Mouse (Mus musculus) midbrain, embryonic 10.5 days (tissue): Measurements from ENCODE around the gene Zbtb16. TPM values are rescaled to one million over a fixed set of nuclear protein-coding genes. Genes with fewer than 3 reads are reported as not detected.

ENCODE experiments used
- DNase-seq: peaks from one replicate; pipeline ENCODE4 v3.0.0-alpha.2; 2017; ENCODE audit warnings: low spot score
- H3K27ac ChIP-seq: fragments of 300-500 bp; sonication (generic); replicated peaks from 2 replicates; pipeline ENCODE4 v1.5.1; 2016; ENCODE audit warnings: mild to moderate bottlenecking
- H3K27me3 ChIP-seq: fragments of 300-500 bp; sonication (generic); 2 replicates; pipeline ENCODE4 v1.6.1; 2016; ENCODE audit warnings: low read depth, mild to moderate bottlenecking; ENCODE audit not compliant: poor library complexity, severe bottlenecking
- H3K36me3 ChIP-seq: fragments of 300-500 bp; sonication (generic); 2 replicates; pipeline ENCODE4 v1.6.1; 2016; ENCODE audit warnings: mild to moderate bottlenecking, moderate library complexity
- H3K4me1 ChIP-seq: fragments of 300-500 bp; sonication (generic); 2 replicates; pipeline ENCODE4 v1.6.1; 2016
- H3K4me3 ChIP-seq: fragments of 300-500 bp; sonication (generic); 2 replicates; pipeline ENCODE4 v1.5.1; 2016; ENCODE audit warnings: mild to moderate bottlenecking, moderate library complexity
- H3K9me3 ChIP-seq: fragments of 300-500 bp; sonication (generic); replicated peaks from 2 replicates; pipeline ENCODE4 v1.6.1; 2016; ENCODE audit warnings: mild to moderate bottlenecking
- WGBS: fragments of 180-500 bp; shearing (Covaris S2); methylation state at CpG from one replicate; pipeline ENCODE4 v1.1.7; 2016; 5-methylcytosine and 5-hydroxymethylcytosine counted together
- polyA plus RNA-seq: library from polyadenylated mRNA; unstranded; fragments of >200 nt; fragmentation: Nextera tagmentation; extraction: Ambion mirVana; gene quantifications from 2 replicates; pipeline ENCODE4 v1.2.1, GENCODE M21; 2016

Zbtb16 gene
- polyA plus RNA-seq, 1 experiment from 2014 or later = 48.1 TPM

- WGBS = 93% methylated on average over 13 of the region's 13 CpGs
- no peaks in the 10 kb centered on the region; the same call in 1 of the 2 replicates for H3K27me3 ChIP-seq
- H3K36me3 ChIP-seq = peaks cover 35% of the 10 kb centered on the region
- H3K9me3 ChIP-seq = no peaks in the 10 kb centered on the region
- no peak overlapping the region for H3K4me3 ChIP-seq
- H3K27ac ChIP-seq = peak overlapping the region; percentile 64
- peaks cover 59% of the 10 kb centered on the region for H3K4me1 ChIP-seq
- no peak for DNase-seq
These were observed 165.9 kb downstream of the Zbtb16 start for GRCm38 (mm10) chr9:48670156-48670555.

GRCm38 (mm10) chr9:48669672-48670071, 166.3 kb downstream of the Zbtb16 start:
- no peak for DNase-seq
- H3K4me3 ChIP-seq = no peak overlapping the region
- H3K4me1 ChIP-seq = peaks cover 59% of the 10 kb centered on the region
- no peaks in the 10 kb centered on the region; the same call in 1 of the 2 replicates for H3K27me3 ChIP-seq
- 85% methylated on average over 10 of the region's 10 CpGs for WGBS
- H3K36me3 ChIP-seq = peaks cover 40% of the 10 kb centered on the region
- H3K9me3 ChIP-seq = no peaks in the 10 kb centered on the region
- peak overlapping the region; percentile 64 for H3K27ac ChIP-seq

- Histone ChIP-seq H3K27ac (peak overlapping the region; percentile 29; the same call in 1 of the 2 replicates), H3K27me3 (no peaks in the 10 kb centered on the region), H3K9me3 (no peaks in the 10 kb centered on the region), H3K4me3 (no peak overlapping the region), H3K4me1 (peaks cover 66% of the 10 kb centered on the region), H3K36me3 (peaks cover 51% of the 10 kb centered on the region)
- DNase-seq = no peak
- WGBS = 96% methylated on average over 3 of the region's 3 CpGs
These were observed 169.3 kb downstream of the Zbtb16 start for GRCm38 (mm10) chr9:48666702-48667101.

GRCm38 (mm10) chr9:48663052-48663433, 173.0 kb downstream of the Zbtb16 start:
- Histone ChIP-seq H3K27ac (peak overlapping the region; percentile 82), H3K9me3 (peaks cover 10% of the 10 kb centered on the region), H3K4me3 (no peak overlapping the region), H3K27me3 (no peaks in the 10 kb centered on the region), H3K4me1 (peaks cover 50% of the 10 kb centered on the region), H3K36me3 (peaks cover 68% of the 10 kb centered on the region)
- no peak for DNase-seq
- 44% methylated on average over 13 of the region's 13 CpGs for WGBS

GRCm38 (mm10) chr9:48662361-48663051, 173.5 kb downstream of the Zbtb16 start:
- Histone ChIP-seq H3K27ac (peak overlapping the region; percentile 82), H3K27me3 (no peaks in the 10 kb centered on the region), H3K36me3 (peaks cover 70% of the 10 kb centered on the region), H3K4me3 (no peak overlapping the region), H3K9me3 (peaks cover 10% of the 10 kb centered on the region), H3K4me1 (peaks cover 54% of the 10 kb centered on the region)
- 40% methylated on average over 15 of the region's 15 CpGs for WGBS
- no peak for DNase-seq

- no peak for DNase-seq
- peaks cover 10% of the 10 kb centered on the region for H3K9me3 ChIP-seq
- H3K4me1 ChIP-seq = peaks cover 65% of the 10 kb centered on the region
- H3K27me3 ChIP-seq = no peaks in the 10 kb centered on the region
- H3K27ac ChIP-seq = peak overlapping the region; percentile 82
- no peak overlapping the region for H3K4me3 ChIP-seq
- peaks cover 70% of the 10 kb centered on the region for H3K36me3 ChIP-seq
- WGBS = 84% methylated on average over 9 of the region's 9 CpGs
These were observed 174.6 kb downstream of the Zbtb16 start for GRCm38 (mm10) chr9:48661225-48662023.

- Histone ChIP-seq H3K9me3 (peaks cover 10% of the 10 kb centered on the region), H3K36me3 (peaks cover 59% of the 10 kb centered on the region), H3K27ac (peak overlapping the region; percentile 81), H3K27me3 (no peaks in the 10 kb centered on the region), H3K4me3 (no peak overlapping the region), H3K4me1 (peaks cover 77% of the 10 kb centered on the region)
- DNase-seq = no peak
- WGBS = 34% methylated on average over 5 of the region's 5 CpGs
These were observed 180.4 kb downstream of the Zbtb16 start for GRCm38 (mm10) chr9:48655525-48656169.

- H3K9me3 ChIP-seq = peaks cover 6% of the 10 kb centered on the region
- H3K36me3 ChIP-seq = peaks cover 49% of the 10 kb centered on the region
- H3K27me3 ChIP-seq = no peaks in the 10 kb centered on the region
- H3K4me3 ChIP-seq = no peak overlapping the region
- no peak for DNase-seq
- WGBS = 9% methylated on average over 8 of the region's 8 CpGs
- H3K4me1 ChIP-seq = peaks cover 86% of the 10 kb centered on the region
- H3K27ac ChIP-seq = peak overlapping the region; percentile 81
These were observed 181.3 kb downstream of the Zbtb16 start for GRCm38 (mm10) chr9:48654730-48655129.

- WGBS = 49% methylated on average over 7 of the region's 7 CpGs
- DNase-seq = no peak
- H3K4me1 ChIP-seq = peaks cover 98% of the 10 kb centered on the region
- no peak overlapping the region for H3K4me3 ChIP-seq
- no peaks in the 10 kb centered on the region for H3K9me3 ChIP-seq
- H3K36me3 ChIP-seq = peaks cover 37% of the 10 kb centered on the region
- no peaks in the 10 kb centered on the region for H3K27me3 ChIP-seq
- H3K27ac ChIP-seq = peak overlapping the region; percentile 81
These were observed 182.5 kb downstream of the Zbtb16 start for GRCm38 (mm10) chr9:48653399-48654070.

GRCm38 (mm10) chr9:48652026-48652425, 184.0 kb downstream of the Zbtb16 start:
- Histone ChIP-seq H3K4me1 (peaks cover 99% of the 10 kb centered on the region), H3K4me3 (no peak overlapping the region), H3K9me3 (no peaks in the 10 kb centered on the region), H3K27ac (peak overlapping the region; percentile 91), H3K27me3 (no peaks in the 10 kb centered on the region), H3K36me3 (peaks cover 22% of the 10 kb centered on the region)
- WGBS = 25% methylated on average over 4 of the region's 4 CpGs
- DNase-seq = no peak

- DNase-seq = no peak
- Histone ChIP-seq H3K9me3 (no peaks in the 10 kb centered on the region), H3K4me1 (peaks cover 99% of the 10 kb centered on the region), H3K27me3 (no peaks in the 10 kb centered on the region), H3K36me3 (peaks cover 11% of the 10 kb centered on the region), H3K27ac (peak overlapping the region; percentile 91), H3K4me3 (no peak overlapping the region)
- WGBS = 81% methylated on average over 2 of the region's 2 CpGs
These were observed 185.2 kb downstream of the Zbtb16 start for GRCm38 (mm10) chr9:48650846-48651245.
